Mouse (Mus musculus): ENCODE measurements around the gene 4931414P19Rik. TPM values are rescaled to one million over a fixed set of nuclear protein-coding genes. Genes with fewer than 3 reads are reported as not detected.

Gene 4931414P19Rik
- polyA plus RNA-seq, 1 experiment from 2014 or later: 4.8 TPM

DNA sequence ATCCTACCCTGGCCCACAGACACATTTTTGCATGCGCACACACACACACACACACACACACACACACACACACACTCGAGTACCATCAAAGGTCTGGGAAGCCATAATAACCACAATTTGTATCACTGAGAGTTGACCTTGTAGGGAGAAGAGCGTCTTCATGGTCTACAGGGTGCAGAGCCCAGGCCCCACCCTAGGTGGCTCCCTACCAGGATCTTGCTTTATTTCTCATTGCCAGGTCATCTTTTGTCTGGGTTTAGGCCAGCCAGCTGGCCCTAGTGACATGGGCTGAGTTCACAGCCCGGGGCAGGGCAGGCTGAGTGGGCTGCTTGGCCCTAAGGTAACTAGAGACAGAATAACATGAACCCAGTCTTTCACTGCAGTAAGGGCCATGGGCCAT lies 28.4 kb upstream of the 4931414P19Rik start:
- H3K4me1 ChIP-seq (ENCODE audit: control insufficient read depth, insufficient read depth, low read length): no peaks in the 10 kb centered on the region
- no peaks in the 10 kb centered on the region for H3K27me3 ChIP-seq (replicated peaks; ENCODE audit: control insufficient read depth, insufficient read depth, low read length)
- peaks cover 66% of the 10 kb centered on the region for H3K36me3 ChIP-seq (ENCODE audit: control insufficient read depth, insufficient read depth, low read length)
- H3K9me3 ChIP-seq (ENCODE audit: control insufficient read depth, low read length): no peaks in the 10 kb centered on the region
- ATAC-seq (ENCODE audit: low read depth): no peak
- no peak overlapping the region for H3K9ac ChIP-seq (ENCODE audit: low read depth, low read length)
- no peak overlapping the region for H3K4me2 ChIP-seq (ENCODE audit: low read depth, low read length)
- WGBS: 94% methylated on average over 4 of the region's 4 CpGs
- no peak overlapping the region for H3K4me3 ChIP-seq (ENCODE audit: low read depth, low read length)
- H3K27ac ChIP-seq (replicated peaks; ENCODE audit: low read depth, low read length): no peak overlapping the region
- no peak for DNase-seq (ENCODE audit: low spot score)

DNA sequence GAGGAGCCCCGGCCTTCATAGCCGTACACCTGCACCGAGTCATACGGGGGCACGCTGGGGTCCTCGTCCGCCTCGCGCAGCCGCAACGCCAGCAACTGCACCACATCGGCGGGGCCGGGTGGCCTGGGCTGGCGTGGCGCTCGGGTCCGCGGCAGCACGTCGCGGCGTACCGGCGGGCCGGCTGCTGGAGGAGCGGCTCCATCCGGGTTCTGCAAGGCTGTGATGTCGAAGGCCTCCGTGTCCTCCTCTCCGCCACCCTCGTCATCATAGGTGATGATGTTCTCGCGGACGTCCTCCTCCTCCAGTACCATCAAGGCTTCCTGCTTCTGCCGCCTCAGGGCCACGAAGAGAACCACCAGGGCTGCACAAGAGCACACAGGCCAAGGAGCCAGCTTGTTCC lies 26.5 kb upstream of the 4931414P19Rik start:
- peaks cover 62% of the 10 kb centered on the region for H3K36me3 ChIP-seq (ENCODE audit: control insufficient read depth, insufficient read depth, low read length)
- H3K4me3 ChIP-seq (ENCODE audit: low read depth, low read length): no peak overlapping the region
- H3K27ac ChIP-seq (replicated peaks; ENCODE audit: low read depth, low read length): no peak overlapping the region
- H3K9me3 ChIP-seq (ENCODE audit: control insufficient read depth, low read length): no peaks in the 10 kb centered on the region
- no peaks in the 10 kb centered on the region for H3K4me1 ChIP-seq (ENCODE audit: control insufficient read depth, insufficient read depth, low read length)
- H3K4me2 ChIP-seq (ENCODE audit: low read depth, low read length): no peak overlapping the region
- no peak overlapping the region for H3K9ac ChIP-seq (ENCODE audit: low read depth, low read length)
- ATAC-seq (ENCODE audit: low read depth) (no peak), DNase-seq (ENCODE audit: low spot score) (no peak)
- 93% methylated on average over 17 of the region's 37 CpGs for WGBS
- H3K27me3 ChIP-seq (replicated peaks; ENCODE audit: control insufficient read depth, insufficient read depth, low read length): no peaks in the 10 kb centered on the region

- Histone ChIP-seq H3K9me3 (ENCODE audit: control insufficient read depth, low read length) (no peaks in the 10 kb centered on the region), H3K4me1 (ENCODE audit: control insufficient read depth, insufficient read depth, low read length) (no peaks in the 10 kb centered on the region), H3K9ac (ENCODE audit: low read depth, low read length) (0 out of 2 replicates have a peak overlapping the region, but pooled peaks have one; percentile 6), H3K36me3 (ENCODE audit: control insufficient read depth, insufficient read depth, low read length) (peaks cover 51% of the 10 kb centered on the region), H3K27ac (replicated peaks; ENCODE audit: low read depth, low read length) (0 out of 2 replicates have a peak overlapping the region, but pooled peaks have one; percentile 18), H3K27me3 (replicated peaks; ENCODE audit: control insufficient read depth, insufficient read depth, low read length) (no peaks in the 10 kb centered on the region), H3K4me3 (ENCODE audit: low read depth, low read length) (no peak overlapping the region), H3K4me2 (ENCODE audit: low read depth, low read length) (no peak overlapping the region)
- DNase-seq (ENCODE audit: low spot score) (no peak), ATAC-seq (ENCODE audit: low read depth) (no peak; the same call in 1 of the 2 replicates)
- 64% methylated on average over 3 of the region's 4 CpGs for WGBS
Observed at GRCm38 (mm10) chr14:54631240-54631599, 25.4 kb upstream of the 4931414P19Rik start.

GRCm38 (mm10) chr14:54630583-54631239 lies 24.9 kb upstream of the 4931414P19Rik start:
- H3K4me3 ChIP-seq (ENCODE audit: low read depth, low read length): no peak overlapping the region
- no peaks in the 10 kb centered on the region for H3K4me1 ChIP-seq (ENCODE audit: control insufficient read depth, insufficient read depth, low read length)
- 75% methylated on average over 11 of the region's 11 CpGs for WGBS
- no peak overlapping the region for H3K4me2 ChIP-seq (ENCODE audit: low read depth, low read length)
- ATAC-seq (ENCODE audit: low read depth) (no peak; the same call in 1 of the 2 replicates), DNase-seq (ENCODE audit: low spot score) (peak; percentile 22)
- 0 out of 2 replicates have a peak overlapping the region, but pooled peaks have one; percentile 24 for H3K27ac ChIP-seq (replicated peaks; ENCODE audit: low read depth, low read length)
- H3K9me3 ChIP-seq (ENCODE audit: control insufficient read depth, low read length): no peaks in the 10 kb centered on the region
- H3K36me3 ChIP-seq (ENCODE audit: control insufficient read depth, insufficient read depth, low read length): peaks cover 46% of the 10 kb centered on the region
- H3K27me3 ChIP-seq (replicated peaks; ENCODE audit: control insufficient read depth, insufficient read depth, low read length): no peaks in the 10 kb centered on the region
- H3K9ac ChIP-seq (ENCODE audit: low read depth, low read length): no peak overlapping the region

DNA sequence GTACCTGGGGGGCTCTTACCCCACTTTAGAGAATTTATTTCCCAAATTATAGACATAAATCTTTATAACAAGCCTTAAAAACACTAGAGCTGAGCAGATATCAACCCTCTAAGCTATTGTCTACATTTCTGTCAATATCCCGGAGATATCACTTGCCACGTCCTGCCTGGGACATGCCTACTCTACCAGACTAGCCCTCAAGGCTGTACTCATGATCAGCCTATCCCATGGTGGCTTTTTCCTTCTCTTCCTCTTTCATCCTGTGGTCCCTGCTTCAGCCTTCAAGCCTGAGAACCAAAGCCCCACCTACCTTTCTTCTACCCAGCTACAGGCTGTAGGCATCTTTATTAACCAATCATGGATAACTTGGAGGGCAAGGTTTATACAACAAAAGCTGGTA lies 24.0 kb upstream of the 4931414P19Rik start:
- ATAC-seq (ENCODE audit: low read depth): no peak
- WGBS: 84% methylated on average over 2 of the region's 2 CpGs
- no peaks in the 10 kb centered on the region for H3K9me3 ChIP-seq (ENCODE audit: control insufficient read depth, low read length)
- DNase-seq (ENCODE audit: low spot score): no peak
- no peak overlapping the region for H3K4me3 ChIP-seq (ENCODE audit: low read depth, low read length)
- no peak overlapping the region for H3K27ac ChIP-seq (replicated peaks; ENCODE audit: low read depth, low read length)
- H3K36me3 ChIP-seq (ENCODE audit: control insufficient read depth, insufficient read depth, low read length): peaks cover 43% of the 10 kb centered on the region
- no peaks in the 10 kb centered on the region for H3K27me3 ChIP-seq (replicated peaks; ENCODE audit: control insufficient read depth, insufficient read depth, low read length)
- no peak overlapping the region for H3K4me2 ChIP-seq (ENCODE audit: low read depth, low read length)
- H3K9ac ChIP-seq (ENCODE audit: low read depth, low read length): no peak overlapping the region
- H3K4me1 ChIP-seq (ENCODE audit: control insufficient read depth, insufficient read depth, low read length): no peaks in the 10 kb centered on the region

- Histone ChIP-seq H3K4me3 (ENCODE audit: low read depth, low read length) (no peak overlapping the region), H3K4me1 (ENCODE audit: control insufficient read depth, insufficient read depth, low read length) (no peaks in the 10 kb centered on the region), H3K9me3 (ENCODE audit: control insufficient read depth, low read length) (no peaks in the 10 kb centered on the region), H3K27ac (replicated peaks; ENCODE audit: low read depth, low read length) (no peak overlapping the region), H3K4me2 (ENCODE audit: low read depth, low read length) (no peak overlapping the region), H3K27me3 (replicated peaks; ENCODE audit: control insufficient read depth, insufficient read depth, low read length) (no peaks in the 10 kb centered on the region), H3K9ac (ENCODE audit: low read depth, low read length) (no peak overlapping the region), H3K36me3 (ENCODE audit: control insufficient read depth, insufficient read depth, low read length) (peaks cover 28% of the 10 kb centered on the region)
- 76% methylated on average over 5 of the region's 5 CpGs for WGBS
- DNase-seq (ENCODE audit: low spot score) (no peak), ATAC-seq (ENCODE audit: low read depth) (no peak)
Observed at GRCm38 (mm10) chr14:54628103-54628502, 22.3 kb upstream of the 4931414P19Rik start.

DNA sequence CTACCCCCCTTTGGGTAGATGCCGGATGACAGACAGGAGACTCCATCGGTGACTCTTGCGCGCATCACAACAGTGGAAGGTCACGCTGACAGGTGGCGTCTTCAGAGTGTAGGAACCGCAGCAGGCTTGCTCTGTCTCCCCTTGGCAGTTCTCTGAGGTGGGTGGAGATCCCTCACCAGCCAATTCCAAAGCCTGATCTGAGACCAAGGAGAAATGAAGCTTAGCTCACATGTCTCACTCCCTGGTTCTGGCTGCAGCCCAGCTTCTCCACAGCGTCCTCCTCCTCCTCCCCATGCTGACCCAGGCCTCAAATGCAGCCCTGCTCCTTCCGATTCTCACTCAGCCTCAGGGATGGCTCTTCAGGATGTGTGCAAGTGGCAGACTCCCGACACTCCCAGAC lies 19.2 kb upstream of the 4931414P19Rik start:
- DNase-seq (ENCODE audit: low spot score) (no peak), ATAC-seq (ENCODE audit: low read depth) (no peak)
- no peak overlapping the region for H3K4me3 ChIP-seq (ENCODE audit: low read depth, low read length)
- H3K9ac ChIP-seq (ENCODE audit: low read depth, low read length): no peak overlapping the region
- no peaks in the 10 kb centered on the region for H3K36me3 ChIP-seq (ENCODE audit: control insufficient read depth, insufficient read depth, low read length)
- WGBS: 60% methylated on average over 10 of the region's 10 CpGs
- H3K4me1 ChIP-seq (ENCODE audit: control insufficient read depth, insufficient read depth, low read length): no peaks in the 10 kb centered on the region
- H3K4me2 ChIP-seq (ENCODE audit: low read depth, low read length): no peak overlapping the region
- no peaks in the 10 kb centered on the region for H3K27me3 ChIP-seq (replicated peaks; ENCODE audit: control insufficient read depth, insufficient read depth, low read length)
- H3K9me3 ChIP-seq (ENCODE audit: control insufficient read depth, low read length): no peaks in the 10 kb centered on the region
- H3K27ac ChIP-seq (replicated peaks; ENCODE audit: low read depth, low read length): no peak overlapping the region

DNA sequence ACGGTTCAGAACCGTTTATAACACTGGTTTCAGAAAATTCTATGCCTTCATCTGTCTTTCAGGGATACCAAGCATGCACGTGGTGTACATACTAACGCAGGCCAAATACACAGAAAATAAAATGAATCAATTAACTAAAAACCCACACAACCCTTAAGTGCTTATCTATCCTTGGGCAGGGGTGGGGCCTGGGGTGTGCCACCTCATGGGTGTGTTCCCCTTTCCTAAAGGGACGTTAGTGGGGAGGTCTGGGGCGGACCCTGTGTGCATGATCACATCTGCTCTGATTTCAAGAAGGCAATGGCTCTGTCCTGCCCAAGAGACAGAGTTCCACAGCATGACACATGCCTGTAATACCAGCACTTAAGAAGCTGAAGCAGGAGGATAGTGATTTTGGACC lies 17.5 kb upstream of the 4931414P19Rik start:
- WGBS: 84% methylated on average over 6 of the region's 6 CpGs
- no peaks in the 10 kb centered on the region for H3K9me3 ChIP-seq (ENCODE audit: control insufficient read depth, low read length)
- no peak for DNase-seq (ENCODE audit: low spot score)
- H3K27me3 ChIP-seq (replicated peaks; ENCODE audit: control insufficient read depth, insufficient read depth, low read length): no peaks in the 10 kb centered on the region
- H3K36me3 ChIP-seq (ENCODE audit: control insufficient read depth, insufficient read depth, low read length): no peaks in the 10 kb centered on the region
- no peak overlapping the region for H3K4me2 ChIP-seq (ENCODE audit: low read depth, low read length)
- H3K4me1 ChIP-seq (ENCODE audit: control insufficient read depth, insufficient read depth, low read length): no peaks in the 10 kb centered on the region
- H3K27ac ChIP-seq (replicated peaks; ENCODE audit: low read depth, low read length): no peak overlapping the region
- no peak for ATAC-seq (ENCODE audit: low read depth)
- no peak overlapping the region for H3K4me3 ChIP-seq (ENCODE audit: low read depth, low read length)
- no peak overlapping the region for H3K9ac ChIP-seq (ENCODE audit: low read depth, low read length)

- Histone ChIP-seq H3K36me3 (ENCODE audit: control insufficient read depth, insufficient read depth, low read length) (peaks cover 3% of the 10 kb centered on the region), H3K27me3 (replicated peaks; ENCODE audit: control insufficient read depth, insufficient read depth, low read length) (no peaks in the 10 kb centered on the region), H3K27ac (replicated peaks; ENCODE audit: low read depth, low read length) (no peak within 1 kb of the TSS), H3K4me2 (ENCODE audit: low read depth, low read length) (no peak within 1 kb of the TSS), H3K9me3 (ENCODE audit: control insufficient read depth, low read length) (no peaks in the 10 kb centered on the region), H3K4me3 (ENCODE audit: low read depth, low read length) (no peak within 1 kb of the TSS), H3K9ac (ENCODE audit: low read depth, low read length) (no peak within 1 kb of the TSS), H3K4me1 (ENCODE audit: control insufficient read depth, insufficient read depth, low read length) (peaks cover 5% of the 10 kb centered on the region; the same call in 1 of the 2 replicates)
- 83% methylated on average over 1 of the region's 1 CpGs for WGBS
- no peak for DNase-seq (ENCODE audit: low spot score)
- ATAC-seq (ENCODE audit: low read depth): no peak
Observed at GRCm38 (mm10) chr14:54621133-54621532, 15.3 kb upstream of the 4931414P19Rik start, which contains the start of gene Psmb11. Gene Psmb11, plus strand, starts transcription at chr14:54621433.
